Mouse (Mus musculus) heart, embryonic 12.5 days (tissue): ENCODE measurements around the gene Slc35e4. TPM values are rescaled to one million over a fixed set of nuclear protein-coding genes. Genes with fewer than 3 reads are reported as not detected.
"Not testable (repeated sequence)": the region's sequence is repeated elsewhere in the genome, so short reads cannot be mapped to it uniquely, and the experiment has no call there.

ENCODE experiments used
- ATAC-seq: fragments of 200-750 bp; cut with Nextera tagmentation; 2 replicates; pipeline ENCODE4 v1.8.0; 2017; ENCODE audit warnings: moderate TSS enrichment, moderate library complexity; ENCODE audit not compliant: insufficient number of reproducible peaks, low FRiP score
- H3K27ac ChIP-seq: fragments of 300-500 bp; sonication (generic); 2 replicates; pipeline ENCODE4 v1.5.1; 2016; ENCODE audit warnings: mild to moderate bottlenecking, moderate library complexity; ENCODE audit not compliant: poor library complexity, severe bottlenecking
- H3K27me3 ChIP-seq: fragments of 300-500 bp; sonication (generic); replicated peaks from 2 replicates; pipeline ENCODE4 v1.6.1; 2016; ENCODE audit warnings: mild to moderate bottlenecking, moderate library complexity
- H3K36me3 ChIP-seq: fragments of 300-500 bp; sonication (generic); 2 replicates; pipeline ENCODE4 v1.6.1; 2016; ENCODE audit warnings: mild to moderate bottlenecking, moderate library complexity
- H3K4me1 ChIP-seq: fragments of 300-500 bp; sonication (generic); replicated peaks from 2 replicates; pipeline ENCODE4 v1.6.1; 2016; ENCODE audit warnings: mild to moderate bottlenecking
- H3K4me2 ChIP-seq: fragments of 300-500 bp; sonication (generic); 2 replicates; pipeline ENCODE4 v1.6.1; 2016; ENCODE audit warnings: mild to moderate bottlenecking, moderate library complexity
- H3K4me3 ChIP-seq: fragments of 300-500 bp; sonication (generic); 2 replicates; pipeline ENCODE4 v1.5.1; 2016; ENCODE audit warnings: mild to moderate bottlenecking
- H3K9ac ChIP-seq: fragments of 300-500 bp; sonication (generic); 2 replicates; pipeline ENCODE4 v1.6.1; 2016; ENCODE audit warnings: mild to moderate bottlenecking, moderate library complexity
- H3K9me3 ChIP-seq: fragments of 300-500 bp; sonication (generic); replicated peaks from 2 replicates; pipeline ENCODE4 v1.6.1; 2016; ENCODE audit warnings: mild to moderate bottlenecking, moderate library complexity
- WGBS: fragments of 180-500 bp; shearing (Covaris S2); methylation state at CpG from one replicate; pipeline ENCODE4 v1.1.7; 2016; 5-methylcytosine and 5-hydroxymethylcytosine counted together
- polyA plus RNA-seq: library from polyadenylated mRNA; unstranded; fragments of >200 nt; fragmentation: Nextera tagmentation; extraction: Ambion mirVana; gene quantifications from 2 replicates; pipeline ENCODE4 v1.2.1, GENCODE M21; 2016

The Slc35e4 gene
- polyA plus RNA-seq, 1 experiment from 2014 or later: 6.3 TPM

GRCm38 (mm10) chr11:3913316-3914108 is 952 bp downstream of the Slc35e4 start:
- Histone ChIP-seq H3K4me2 (peak overlapping the region; percentile 93), H3K4me1 (peaks cover 45% of the 10 kb centered on the region), H3K27ac (peak overlapping the region; percentile 58), H3K4me3 (peak overlapping the region; percentile 68), H3K9me3 (no peaks in the 10 kb centered on the region), H3K27me3 (no peaks in the 10 kb centered on the region), H3K36me3 (peaks cover 10% of the 10 kb centered on the region), H3K9ac (peak overlapping the region; percentile 76)
- ATAC-seq: peak; percentile 87
- WGBS: under 1% methylated on average over 65 of the region's 65 CpGs

GRCm38 (mm10) chr11:3912875-3913271 is 1.6 kb downstream of the Slc35e4 start:
- Histone ChIP-seq H3K36me3 (peaks cover 10% of the 10 kb centered on the region), H3K9me3 (no peaks in the 10 kb centered on the region), H3K4me2 (peak overlapping the region; percentile 93), H3K4me1 (peaks cover 45% of the 10 kb centered on the region), H3K9ac (peak overlapping the region; percentile 76), H3K4me3 (peak overlapping the region; percentile 68), H3K27me3 (no peaks in the 10 kb centered on the region), H3K27ac (no peak overlapping the region)
- peak; percentile 1; the same call in 1 of the 2 replicates for ATAC-seq
- WGBS: 1% methylated on average over 16 of the region's 16 CpGs

- WGBS: 23% methylated on average over 19 of the region's 19 CpGs
- peak overlapping the region; percentile 68 for H3K4me3 ChIP-seq
- H3K36me3 ChIP-seq: peaks cover 11% of the 10 kb centered on the region
- H3K9ac ChIP-seq: peak overlapping the region; percentile 76; the same call in 1 of the 2 replicates
- no peak overlapping the region for H3K27ac ChIP-seq
- no peaks in the 10 kb centered on the region for H3K9me3 ChIP-seq
- peaks cover 45% of the 10 kb centered on the region for H3K4me1 ChIP-seq
- no peak for ATAC-seq
- H3K27me3 ChIP-seq: no peaks in the 10 kb centered on the region
- peak overlapping the region; percentile 93 for H3K4me2 ChIP-seq
Observed at GRCm38 (mm10) chr11:3912100-3912874, 2.2 kb downstream of the Slc35e4 start.

GRCm38 (mm10) chr11:3911440-3911839 is 3.0 kb downstream of the Slc35e4 start:
- H3K9me3 ChIP-seq, H3K27me3 ChIP-seq, ATAC-seq, H3K4me3 ChIP-seq: not testable (repeated sequence)
- H3K9ac ChIP-seq: 0 out of 2 replicates have a peak overlapping the region, but pooled peaks have one; percentile 7
- peak overlapping the region; percentile 93 for H3K4me2 ChIP-seq
- peaks cover 41% of the 10 kb centered on the region for H3K4me1 ChIP-seq
- 84% methylated on average over 6 of the region's 6 CpGs for WGBS
- H3K27ac ChIP-seq: peak overlapping the region; percentile 46; the same call in 1 of the 2 replicates
- H3K36me3 ChIP-seq: peaks cover 11% of the 10 kb centered on the region

- peaks cover 11% of the 10 kb centered on the region for H3K36me3 ChIP-seq
- no peak for ATAC-seq
- peaks cover 35% of the 10 kb centered on the region for H3K4me1 ChIP-seq
- H3K9ac ChIP-seq: 0 out of 2 replicates have a peak overlapping the region, but pooled peaks have one; percentile 7
- peak overlapping the region; percentile 93 for H3K4me2 ChIP-seq
- H3K4me3 ChIP-seq: peak overlapping the region; percentile 2; the same call in 1 of the 2 replicates
- H3K9me3 ChIP-seq: no peaks in the 10 kb centered on the region
- peak overlapping the region; percentile 46; the same call in 1 of the 2 replicates for H3K27ac ChIP-seq
- no peaks in the 10 kb centered on the region for H3K27me3 ChIP-seq
- WGBS: 44% methylated on average over 5 of the region's 5 CpGs
Observed at GRCm38 (mm10) chr11:3910513-3911310, 3.8 kb downstream of the Slc35e4 start.

GRCm38 (mm10) chr11:3909236-3909635 is 5.2 kb downstream of the Slc35e4 start:
- H3K36me3 ChIP-seq: peaks cover 11% of the 10 kb centered on the region
- H3K4me1 ChIP-seq: peaks cover 32% of the 10 kb centered on the region
- no peak overlapping the region for H3K4me3 ChIP-seq
- no peaks in the 10 kb centered on the region for H3K9me3 ChIP-seq
- H3K9ac ChIP-seq: no peak overlapping the region
- no peak overlapping the region for H3K27ac ChIP-seq
- ATAC-seq: no peak
- WGBS: 77% methylated on average over 4 of the region's 4 CpGs
- no peak overlapping the region for H3K4me2 ChIP-seq
- H3K27me3 ChIP-seq: no peaks in the 10 kb centered on the region

GRCm38 (mm10) chr11:3905446-3905845 is 9.0 kb downstream of the Slc35e4 start:
- no peak overlapping the region for H3K27ac ChIP-seq
- no peaks in the 10 kb centered on the region for H3K27me3 ChIP-seq
- WGBS: 56% methylated on average over 1 of the region's 1 CpGs
- H3K9me3 ChIP-seq: no peaks in the 10 kb centered on the region
- ATAC-seq: no peak
- H3K4me3 ChIP-seq: no peak overlapping the region
- no peak overlapping the region for H3K9ac ChIP-seq
- no peak overlapping the region for H3K4me2 ChIP-seq
- peaks cover 8% of the 10 kb centered on the region for H3K4me1 ChIP-seq
- H3K36me3 ChIP-seq: peaks cover 11% of the 10 kb centered on the region

- no peak overlapping the region for H3K9ac ChIP-seq
- H3K9me3 ChIP-seq: no peaks in the 10 kb centered on the region
- no peak overlapping the region for H3K4me3 ChIP-seq
- H3K27ac ChIP-seq: no peak overlapping the region
- H3K4me2 ChIP-seq: no peak overlapping the region
- peaks cover 11% of the 10 kb centered on the region for H3K36me3 ChIP-seq
- peaks cover 10% of the 10 kb centered on the region for H3K4me1 ChIP-seq
- no peak for ATAC-seq
- H3K27me3 ChIP-seq: no peaks in the 10 kb centered on the region
- WGBS: 77% methylated on average over 6 of the region's 6 CpGs
Observed at GRCm38 (mm10) chr11:3904673-3905072, 9.8 kb downstream of the Slc35e4 start.

- H3K27ac ChIP-seq: no peak overlapping the region
- H3K9ac ChIP-seq: no peak overlapping the region
- 70% methylated on average over 5 of the region's 5 CpGs for WGBS
- H3K36me3 ChIP-seq: peaks cover 21% of the 10 kb centered on the region
- H3K4me3 ChIP-seq: no peak overlapping the region
- peaks cover 10% of the 10 kb centered on the region for H3K4me1 ChIP-seq
- H3K27me3 ChIP-seq: no peaks in the 10 kb centered on the region
- no peaks in the 10 kb centered on the region for H3K9me3 ChIP-seq
- no peak overlapping the region for H3K4me2 ChIP-seq
- no peak for ATAC-seq
Observed at GRCm38 (mm10) chr11:3903046-3903445, 11.4 kb downstream of the Slc35e4 start.

GRCm38 (mm10) chr11:3902516-3902915 is 11.9 kb downstream of the Slc35e4 start:
- Histone ChIP-seq H3K4me2 (no peak overlapping the region), H3K9ac (no peak overlapping the region), H3K27me3 (no peaks in the 10 kb centered on the region), H3K36me3 (peaks cover 23% of the 10 kb centered on the region), H3K27ac (no peak overlapping the region), H3K9me3 (no peaks in the 10 kb centered on the region), H3K4me1 (peaks cover 10% of the 10 kb centered on the region), H3K4me3 (no peak overlapping the region)
- WGBS: 89% methylated on average over 3 of the region's 3 CpGs
- no peak for ATAC-seq
